Mouse (Mus musculus): ENCODE results near the gene Ddx49.

Ddx49 gene

GRCm38 (mm10) chr8:70267674-70268073, 34.6 kb downstream of the Ddx49 start:
- CTCF ChIA-PET = no interaction called here

- CTCF ChIA-PET = no interaction called here
Observed at GRCm38 (mm10) chr8:70259043-70259442, 43.2 kb downstream of the Ddx49 start.

DNA sequence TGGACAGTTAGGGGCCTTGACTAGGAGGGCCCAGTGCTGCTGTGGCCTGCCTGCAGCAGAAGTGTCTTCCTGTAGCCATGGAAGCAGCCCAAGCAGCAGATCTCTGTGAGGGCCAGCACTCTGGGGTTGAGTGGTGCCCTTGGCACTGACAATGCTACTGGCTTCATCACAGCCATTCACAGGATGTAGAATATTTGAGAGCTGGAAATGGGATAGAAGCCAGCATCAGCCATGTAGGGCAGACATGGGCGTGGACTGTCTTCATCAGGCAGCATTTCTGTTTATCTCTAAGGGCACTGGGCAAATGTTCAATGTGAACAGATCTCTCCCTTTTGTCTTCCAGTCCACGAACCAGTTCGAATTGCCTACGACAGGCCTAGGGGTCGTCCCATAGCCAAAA, 43.7 kb downstream of the Ddx49 start:
- CTCF ChIA-PET = no interaction called here

DNA sequence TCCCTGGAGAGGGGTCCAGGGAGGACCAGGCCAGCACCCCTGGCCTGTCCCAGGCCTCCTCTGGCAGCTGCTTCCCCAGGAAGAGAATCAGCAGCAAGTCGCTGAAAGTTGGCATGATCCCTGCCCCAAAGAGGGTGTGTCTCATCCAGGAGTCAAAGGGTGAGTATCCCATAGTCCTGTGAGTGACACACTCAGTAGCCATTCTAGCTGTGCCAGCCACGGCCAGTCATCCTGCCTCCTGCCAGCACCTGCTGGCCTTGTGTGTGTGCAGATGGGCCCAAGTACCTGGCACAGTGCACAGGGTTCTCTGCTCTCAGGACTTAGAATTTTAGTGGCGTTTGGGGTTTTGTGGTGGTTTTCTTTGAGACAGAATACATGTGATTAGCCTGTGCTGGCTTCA, 44.8 kb downstream of the Ddx49 start:
- CTCF ChIA-PET = no interaction called here

DNA sequence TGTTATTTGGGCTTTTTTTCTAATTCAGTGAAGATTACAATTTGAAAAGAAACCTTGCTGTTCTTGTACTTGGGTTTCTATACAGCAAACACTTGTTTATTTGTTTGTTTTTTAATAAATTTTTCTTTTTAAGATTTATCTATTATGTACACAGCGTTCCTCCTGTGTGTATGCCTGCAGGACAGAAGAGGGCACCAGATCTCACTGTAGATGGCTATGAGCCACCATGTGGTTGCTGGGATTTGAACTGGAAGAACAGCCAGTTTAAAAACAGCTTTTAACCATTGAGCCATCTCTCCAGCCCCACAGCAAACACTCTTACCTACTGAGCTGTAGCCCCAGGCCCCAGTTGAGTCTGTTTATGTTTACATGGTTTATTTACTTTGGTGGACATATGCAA, 47.7 kb downstream of the Ddx49 start:
- CTCF ChIA-PET = no interaction called here

DNA sequence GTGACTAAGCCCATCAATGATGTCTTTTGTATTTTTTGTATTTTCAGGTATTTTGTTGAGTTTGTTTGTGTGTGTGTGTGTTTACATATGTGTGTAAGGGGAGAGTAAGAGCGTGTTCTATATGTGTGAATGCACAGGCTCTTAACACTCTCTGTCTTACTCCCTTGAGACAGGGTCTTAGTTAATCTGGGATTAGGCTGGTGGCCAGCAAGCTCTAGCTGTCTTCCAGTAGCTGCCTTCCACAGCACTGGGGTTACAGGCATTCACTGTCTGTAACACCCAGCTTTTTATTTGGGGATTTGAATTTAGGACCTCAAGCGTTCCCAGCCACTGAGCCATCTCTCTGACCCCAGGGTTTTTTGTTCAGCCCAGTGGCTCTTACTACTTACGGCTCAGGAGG, 54.4 kb downstream of the Ddx49 start:
- CTCF ChIA-PET = no interaction called here

DNA sequence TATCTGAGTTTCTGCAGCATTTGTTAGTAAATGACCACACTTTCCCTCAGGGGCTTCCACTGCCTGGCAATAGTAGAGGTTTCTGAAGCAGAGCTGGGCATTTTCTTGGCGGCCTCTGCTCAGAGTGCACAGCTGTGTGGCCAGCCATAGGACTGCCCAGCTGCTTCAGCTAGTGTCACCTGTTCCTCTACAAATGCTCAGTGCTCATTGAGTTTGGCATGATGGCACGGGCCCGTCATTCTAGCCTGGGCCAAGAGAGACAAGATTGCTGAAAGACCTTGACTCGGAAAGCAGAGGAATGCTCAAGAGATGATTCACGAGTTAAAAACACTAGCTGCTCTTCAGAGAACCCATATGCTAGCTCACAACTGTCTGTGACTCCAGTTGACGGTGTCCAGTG, 55.7 kb downstream of the Ddx49 start:
- CTCF ChIA-PET = interaction anchor here (0.7 kb wide), 1 partner anchor 860 kb away, joined by 8 read pairs; no protein-coding TSS in a partner anchor

All from spleen, embryonic (tissue).